In genomic region chr15:102013651-102014050, GRCm38 (mm10) we compare ENCODE assay signal across 12 mouse cellular contexts. TPM values are rescaled to one million over a fixed set of nuclear protein-coding genes. Genes with fewer than 3 reads are reported as not detected.
DNase-seq lines count a peak whose midpoint lies in the region; ATAC-seq lines count a peak whose summit lies in the region.
"Had no signal": no experiment of that assay in that cellular context is flagged by ENCODE, and none has a peak within 500 bp of the region (broad histone marks: within the 10 kb centered on the region; RNA-seq: fewer than 3 reads in every experiment).

No protein-coding gene starts in this region.

- peaks cover 7% of the 10 kb centered on the region for H3K27me3 ChIP-seq in midbrain, embryonic 10.5 days (ENCODE audit: low read depth, poor library complexity, severe bottlenecking)
- H3K27me3 ChIP-seq in midbrain, embryonic 16.5 days (ENCODE audit: control insufficient read depth, insufficient read depth, low read depth, low read length), result no peaks in the 10 kb centered on the region
- no peaks in the 10 kb centered on the region for H3K27me3 ChIP-seq in stomach, embryonic 15.5 days (replicated peaks)
- 0 out of 2 replicates have a peak, but pooled peaks cover 2% of the 10 kb centered on the region for H3K27me3 ChIP-seq in neural tube, embryonic 15.5 days (replicated peaks)

- H3K27ac ChIP-seq in midbrain, embryonic 10.5 days (replicated peaks), result 0 out of 2 replicates have a peak overlapping the region, but pooled peaks have one; percentile 38
- no peak overlapping the region for H3K27ac ChIP-seq in midbrain, embryonic 16.5 days (ENCODE audit: low read length)
- H3K27ac ChIP-seq in stomach, embryonic 15.5 days, result peak overlapping the region; percentile 59
- H3K27ac ChIP-seq in neural tube, embryonic 15.5 days (replicated peaks), result no peak overlapping the region

- H3K36me3 ChIP-seq in midbrain, embryonic 10.5 days, result no peaks in the 10 kb centered on the region
- no peaks in the 10 kb centered on the region for H3K36me3 ChIP-seq in midbrain, embryonic 16.5 days (ENCODE audit: control insufficient read depth, insufficient read depth, low read length)
- H3K36me3 ChIP-seq in stomach, embryonic 15.5 days, result no peaks in the 10 kb centered on the region
- H3K36me3 ChIP-seq in neural tube, embryonic 15.5 days, result no peaks in the 10 kb centered on the region

- H3K4me3 ChIP-seq in midbrain, embryonic 10.5 days, result no peak overlapping the region
- no peak overlapping the region for H3K4me3 ChIP-seq in midbrain, embryonic 16.5 days (ENCODE audit: low read depth, low read length)
- no peak overlapping the region for H3K4me3 ChIP-seq in stomach, embryonic 15.5 days (replicated peaks)
- no peak overlapping the region for H3K4me3 ChIP-seq in neural tube, embryonic 15.5 days (replicated peaks)
- H3K4me3 ChIP-seq: megakaryocyte, embryonic 14.5 days had no signal

- no peak for ATAC-seq in midbrain, embryonic 16.5 days
- peak; percentile 6; the same call in 1 of the 2 replicates for ATAC-seq in stomach, embryonic 15.5 days (ENCODE audit: insufficient read depth, low FRiP score, low read depth)
- no peak for ATAC-seq in neural tube, embryonic 15.5 days (ENCODE audit: low FRiP score)

- H3K4me1 ChIP-seq in midbrain, embryonic 10.5 days, result peaks cover 32% of the 10 kb centered on the region
- H3K4me1 ChIP-seq in midbrain, embryonic 16.5 days (ENCODE audit: control insufficient read depth, insufficient read depth, low read length), result peaks cover 7% of the 10 kb centered on the region; the same call in 1 of the 2 replicates
- H3K4me1 ChIP-seq in stomach, embryonic 15.5 days, result peaks cover 30% of the 10 kb centered on the region
- H3K4me1 ChIP-seq in neural tube, embryonic 15.5 days, result peaks cover 15% of the 10 kb centered on the region

- H3K9ac ChIP-seq in midbrain, embryonic 16.5 days (ENCODE audit: low read depth, low read length), result no peak overlapping the region
- no peak overlapping the region for H3K9ac ChIP-seq in stomach, embryonic 15.5 days
- no peak overlapping the region for H3K9ac ChIP-seq in neural tube, embryonic 15.5 days (replicated peaks)

- no peak overlapping the region for H3K4me2 ChIP-seq in midbrain, embryonic 16.5 days (ENCODE audit: low read length)
- no peak overlapping the region for H3K4me2 ChIP-seq in stomach, embryonic 15.5 days
- H3K4me2 ChIP-seq in neural tube, embryonic 15.5 days, result no peak overlapping the region

- no peaks in the 10 kb centered on the region for H3K9me3 ChIP-seq in midbrain, embryonic 10.5 days (replicated peaks)
- H3K9me3 ChIP-seq in midbrain, embryonic 16.5 days (replicated peaks; ENCODE audit: control insufficient read depth, low read length, poor library complexity, severe bottlenecking), result no peaks in the 10 kb centered on the region
- H3K9me3 ChIP-seq in stomach, embryonic 15.5 days, result no peaks in the 10 kb centered on the region
- H3K9me3 ChIP-seq in neural tube, embryonic 15.5 days (replicated peaks), result no peaks in the 10 kb centered on the region
- H3K9me3 ChIP-seq: megakaryocyte, embryonic 14.5 days had no signal

- 53% methylated on average over 3 of the region's 3 CpGs for WGBS in midbrain, embryonic 10.5 days
- WGBS in midbrain, embryonic 16.5 days, result 34% methylated on average over 2 of the region's 3 CpGs
- 43% methylated on average over 3 of the region's 3 CpGs for WGBS in stomach, embryonic 15.5 days
- WGBS in neural tube, embryonic 15.5 days, result 64% methylated on average over 3 of the region's 3 CpGs

- peak; percentile 33 for DNase-seq in adrenal gland, postnatal 10 days
- DNase-seq in adrenal gland, postnatal 4 days (ENCODE audit: low spot score in 2 of 2), result no peak
- no peak for DNase-seq in midbrain, embryonic 10.5 days (ENCODE audit: low spot score)
- peak; percentile 60 for DNase-seq in kidney, adult 9 months
- DNase-seq in cerebellum, postnatal 14 days, result no peak
- DNase-seq: right cerebral cortex, postnatal 14 days had no signal

RNA-seq across cellular contexts. Expression of gene Krt8, which starts 9.4 kb away (rescaled TPM):
- 10 to 100 TPM; 12.1 to 24.2 TPM for total RNA-seq in adrenal gland, postnatal 10 days (2021)
- total RNA-seq in adrenal gland, postnatal 4 days (2021), result 10 to 100 TPM; 18.8 TPM
- 18.5 and 21.9 TPM in 2 replicates for polyA plus RNA-seq in midbrain, embryonic 10.5 days (2016; fragmentation: Nextera tagmentation; extraction: Ambion mirVana)
- polyA plus RNA-seq in midbrain, embryonic 16.5 days (2015; fragmentation: Nextera tagmentation; extraction: Ambion mirVana), result 2.2 TPM in 2 replicates
- polyA plus RNA-seq in stomach, embryonic 15.5 days (2015; fragmentation: Nextera tagmentation; extraction: Ambion mirVana), result 916 and 929 TPM in 2 replicates
- polyA plus RNA-seq in neural tube, embryonic 15.5 days (2015; fragmentation: Nextera tagmentation; extraction: Ambion mirVana), result 2.2 and 297 TPM in 2 replicates

RNA-seq across cellular contexts. Expression of gene Krt18, which starts 14.3 kb away (rescaled TPM):
- 10 to 100 TPM; 15.9 to 28.3 TPM for total RNA-seq in adrenal gland, postnatal 10 days (2021)
- total RNA-seq in adrenal gland, postnatal 4 days (2021), result 10 to 100 TPM; 17.3 to 22.9 TPM
- polyA plus RNA-seq in midbrain, embryonic 10.5 days (2016; fragmentation: Nextera tagmentation; extraction: Ambion mirVana), result 11.4 and 21.0 TPM in 2 replicates
- 3.8 and 5.1 TPM in 2 replicates for polyA plus RNA-seq in midbrain, embryonic 16.5 days (2015; fragmentation: Nextera tagmentation; extraction: Ambion mirVana)
- polyA plus RNA-seq in stomach, embryonic 15.5 days (2015; fragmentation: Nextera tagmentation; extraction: Ambion mirVana), result 448 and 512 TPM in 2 replicates
- polyA plus RNA-seq in neural tube, embryonic 15.5 days (2015; fragmentation: Nextera tagmentation; extraction: Ambion mirVana), result 1.9 and 300 TPM in 2 replicates

RNA-seq across cellular contexts. Expression of gene Krt78, which starts 59.6 kb away (rescaled TPM):
- total RNA-seq in adrenal gland, postnatal 10 days (2021), result under 1 TPM in 1 of 2 experiments, not detected in 1; 0.09 TPM
- total RNA-seq in adrenal gland, postnatal 4 days (2021), result not detected
- polyA plus RNA-seq in midbrain, embryonic 10.5 days (2016; fragmentation: Nextera tagmentation; extraction: Ambion mirVana), result not detected in 2 replicates
- polyA plus RNA-seq in midbrain, embryonic 16.5 days (2015; fragmentation: Nextera tagmentation; extraction: Ambion mirVana), result not detected in 2 replicates
- polyA plus RNA-seq in stomach, embryonic 15.5 days (2015; fragmentation: Nextera tagmentation; extraction: Ambion mirVana), result 2.3 and 5.7 TPM in 2 replicates
- 0.05 TPM in 2 replicates for polyA plus RNA-seq in neural tube, embryonic 15.5 days (2015; fragmentation: Nextera tagmentation; extraction: Ambion mirVana)
- total RNA-seq: layer of hippocampus, adult 8-10 months had no signal
- polyA plus RNA-seq: C2C12 had no signal

RNA-seq across cellular contexts. Expression of gene Eif4b, which starts 59.9 kb away (rescaled TPM):
- total RNA-seq in adrenal gland, postnatal 10 days (2021), result 100 to 1,000 TPM; 248 to 266 TPM
- total RNA-seq in adrenal gland, postnatal 4 days (2021), result 100 to 1,000 TPM; 352 to 356 TPM
- 113 and 125 TPM in 2 replicates for polyA plus RNA-seq in midbrain, embryonic 10.5 days (2016; fragmentation: Nextera tagmentation; extraction: Ambion mirVana)
- 87.3 and 90.0 TPM in 2 replicates for polyA plus RNA-seq in midbrain, embryonic 16.5 days (2015; fragmentation: Nextera tagmentation; extraction: Ambion mirVana)
- polyA plus RNA-seq in stomach, embryonic 15.5 days (2015; fragmentation: Nextera tagmentation; extraction: Ambion mirVana), result 107 and 116 TPM in 2 replicates
- 72.6 and 87.1 TPM in 2 replicates for polyA plus RNA-seq in neural tube, embryonic 15.5 days (2015; fragmentation: Nextera tagmentation; extraction: Ambion mirVana)

Comparison
In these comparisons a context has a peak if more than half of its experiments do, and no peak if none do; other contexts are left out.
1. DNase-seq: peak in adrenal gland, postnatal 10 days (single experiment) and kidney, adult 9 months (single experiment); none in adrenal gland, postnatal 4 days (0 of 2), midbrain, embryonic 10.5 days (single experiment) and cerebellum, postnatal 14 days (0 of 2).
2. H3K27ac ChIP-seq: peak in midbrain, embryonic 10.5 days (single experiment) and stomach, embryonic 15.5 days (single experiment); none in midbrain, embryonic 16.5 days (single experiment) and neural tube, embryonic 15.5 days (single experiment).